Mouse (Mus musculus) spleen, adult 2 months (tissue): Measurements from ENCODE around the gene Usp13.

Experiments
- CTCF ChIP-seq: fragments of 200-500 bp; IDR thresholded peaks from 2 replicates; pipeline ENCODE4 v1.5.1; 2011; ENCODE audit warnings: mild to moderate bottlenecking, inconsistent platforms; ENCODE audit not compliant: insufficient read depth, insufficient read length, insufficient replicate concordance; ENCODE audit errors: extremely low read depth
- POLR2A ChIP-seq: fragments of 200-500 bp; IDR thresholded peaks from 2 replicates; pipeline ENCODE4 v1.6.1; 2011; ENCODE audit warnings: low read depth, low read length, inconsistent platforms

GRCm38 (mm10) chr3:32961494-32961893 is 144.1 kb downstream of the Usp13 start:
- TF ChIP-seq POLR2A: no peak
- TF ChIP-seq CTCF: no peak
